Mouse (Mus musculus): Measurements from ENCODE around the gene Plscr2.

- no peak for TF ChIP-seq CTCF (conservative IDR thresholded peaks at IDR 0.05; ENCODE audit: low read length)
- no peak for TF ChIP-seq POU5F1 (IDR thresholded peaks at IDR 0.05; ENCODE audit: borderline replicate concordance, low read length)
These were observed 958 bp downstream of the Plscr2 start for GRCm38 (mm10) chr9:92276360-92276759.

Measured in E14TG2a.4 (cell line).